Mouse (Mus musculus) CH12.LX (cell line): ENCODE results near the gene Bub3. TPM values are rescaled to one million over a fixed set of nuclear protein-coding genes. Genes with fewer than 3 reads are reported as not detected.

ENCODE experiments used
- DNase-seq: peaks from one replicate; pipeline ENCODE4 v3.0.0-alpha.2; 2013; ENCODE audit errors: extremely low read depth
- H3K27ac ChIP-seq: 2 replicates; pipeline ENCODE4 v1.5.1; 2012; ENCODE audit warnings: low read depth, mild to moderate bottlenecking, control low read depth, moderate library complexity; ENCODE audit not compliant: insufficient read depth
- H3K27me3 ChIP-seq: replicated peaks from 2 replicates; pipeline ENCODE3; 2012; ENCODE audit warnings: inconsistent platforms
- H3K36me3 ChIP-seq, 2 experiments: replicated peaks in 1 of 2; 2 replicates each; pipeline versions ENCODE3 to v1.6.1; 2012; ENCODE audit warnings: inconsistent platforms in 1 of 2, low read length in 1 of 2, mild to moderate bottlenecking in 1 of 2, mixed read lengths in 1 of 2, moderate library complexity in 1 of 2; ENCODE audit not compliant: control insufficient read depth in 1 of 2, insufficient read depth in 1 of 2
- H3K4me1 ChIP-seq, 2 experiments: 2 replicates each; pipeline ENCODE4 v1.6.1; 2012; ENCODE audit warnings: inconsistent platforms in 1 of 2, moderate library complexity in 1 of 2; ENCODE audit not compliant: insufficient read depth in 2 of 2, control insufficient read depth in 1 of 2
- H3K4me2 ChIP-seq: 2 replicates; pipeline ENCODE4 v1.6.1; 2012; ENCODE audit warnings: low read depth, mild to moderate bottlenecking, control low read depth; ENCODE audit not compliant: poor library complexity, insufficient read depth, severe bottlenecking
- H3K4me3 ChIP-seq, 3 experiments: fragments of 150-350 bp in 1 of 3; sonication (generic) in 1 of 3; replicated peaks in 1 of 3; 2 replicates each; pipeline versions ENCODE3 to v1.5.1; 2011 to 2012; ENCODE audit warnings: low read depth in 2 of 3, low read length in 2 of 3, mild to moderate bottlenecking in 2 of 3, moderate library complexity in 2 of 3, control low read depth in 1 of 3, improper control_type of control experiment in 1 of 3, inconsistent platforms in 1 of 3, mixed read lengths in 1 of 3; ENCODE audit not compliant: poor library complexity in 1 of 3
- H3K79me2 ChIP-seq: replicated peaks from 2 replicates; pipeline ENCODE4 v1.6.1; 2012; ENCODE audit warnings: mild to moderate bottlenecking, moderate library complexity; ENCODE audit not compliant: control insufficient read depth, poor library complexity, insufficient read depth, severe bottlenecking; ENCODE audit errors: extremely low read depth
- H3K9ac ChIP-seq: 2 replicates; pipeline ENCODE4 v1.6.1; 2012; ENCODE audit warnings: low read depth, mild to moderate bottlenecking, control low read depth, moderate library complexity; ENCODE audit not compliant: insufficient read depth
- H3K9me3 ChIP-seq: replicated peaks from 2 replicates; pipeline ENCODE3; 2012; ENCODE audit warnings: low read length, inconsistent platforms, mixed read lengths
- CHD1 ChIP-seq: IDR thresholded peaks from 2 replicates; pipeline ENCODE4 v1.6.1; 2012; ENCODE audit warnings: low read depth, low read length, improper control_type of control experiment, inconsistent platforms
- CHD2 ChIP-seq: IDR thresholded peaks from 2 replicates; pipeline ENCODE4 v1.6.1; 2011; ENCODE audit warnings: low read length, improper control_type of control experiment
- CTCF ChIP-seq, 2 experiments: IDR thresholded peaks in 1 of 2; conservative IDR thresholded peaks in 1 of 2; 2 replicates each; pipeline ENCODE4 v1.5.1; 2011 to 2012; ENCODE audit warnings: low read depth in 2 of 2, low read length in 2 of 2, improper control_type of control experiment in 1 of 2, inconsistent platforms in 1 of 2, mild to moderate bottlenecking in 1 of 2, moderate library complexity in 1 of 2
- ELF1 ChIP-seq: IDR thresholded peaks from 2 replicates; pipeline ENCODE4 v1.6.1; 2014; ENCODE audit warnings: low read depth, mild to moderate bottlenecking, inconsistent platforms, low read length, improper control_type of control experiment
- ETS1 ChIP-seq: conservative IDR thresholded peaks from 2 replicates; pipeline ENCODE4 v1.6.1; 2012; ENCODE audit warnings: low read depth, mild to moderate bottlenecking, inconsistent platforms, low read length, improper control_type of control experiment, moderate library complexity
- GABPA ChIP-seq: IDR thresholded peaks from 2 replicates; pipeline ENCODE4 v1.6.1; 2012; ENCODE audit warnings: low read depth, low read length, improper control_type of control experiment, inconsistent platforms; ENCODE audit not compliant: insufficient replicate concordance
- HCFC1 ChIP-seq: IDR thresholded peaks from 2 replicates; pipeline ENCODE4 v1.6.1; 2012; ENCODE audit warnings: low read depth, mild to moderate bottlenecking, inconsistent platforms, low read length, improper control_type of control experiment
- IRF4 ChIP-seq: IDR thresholded peaks from 2 replicates; pipeline ENCODE4 v1.6.1; 2014; ENCODE audit warnings: low read depth, mild to moderate bottlenecking, inconsistent platforms, low read length, improper control_type of control experiment
- JUN ChIP-seq: IDR thresholded peaks from 2 replicates; pipeline ENCODE4 v1.6.1; 2011; ENCODE audit warnings: low read depth, mild to moderate bottlenecking, low read length, improper control_type of control experiment, moderate library complexity; ENCODE audit not compliant: insufficient read depth
- JUND ChIP-seq: conservative IDR thresholded peaks from 2 replicates; pipeline ENCODE4 v1.6.1; 2011; ENCODE audit warnings: low read depth, low read length, improper control_type of control experiment
- MAFK ChIP-seq: IDR thresholded peaks from 2 replicates; pipeline ENCODE4 v1.6.1; 2011; ENCODE audit warnings: low read length, improper control_type of control experiment; ENCODE audit not compliant: insufficient replicate concordance
- MEF2A ChIP-seq: IDR thresholded peaks from 2 replicates; pipeline ENCODE4 v1.6.1; 2014; ENCODE audit warnings: low read depth, mild to moderate bottlenecking, inconsistent platforms, low read length, improper control_type of control experiment, borderline replicate concordance
- MYC ChIP-seq: IDR thresholded peaks from 2 replicates; pipeline ENCODE4 v1.6.1; 2011; ENCODE audit warnings: low read depth, mild to moderate bottlenecking, improper control_type of control experiment, low read length
- NELFE ChIP-seq: IDR thresholded peaks from 2 replicates; pipeline ENCODE4 v1.6.1; 2011; ENCODE audit warnings: low read depth, low read length, improper control_type of control experiment
- NRF1 ChIP-seq: IDR thresholded peaks from 2 replicates; pipeline ENCODE4 v1.6.1; 2014; ENCODE audit warnings: low read depth, mild to moderate bottlenecking, inconsistent platforms, low read length, improper control_type of control experiment, moderate library complexity
- PAX5 ChIP-seq: IDR thresholded peaks from 2 replicates; pipeline ENCODE4 v1.6.1; 2012; ENCODE audit warnings: low read length, inconsistent platforms, mixed read lengths
- RAD21 ChIP-seq: IDR thresholded peaks from 2 replicates; pipeline ENCODE4 v1.6.1; 2011; ENCODE audit warnings: low read depth, mild to moderate bottlenecking, low read length, improper control_type of control experiment, moderate library complexity
- RCOR1 ChIP-seq: conservative IDR thresholded peaks from 2 replicates; pipeline ENCODE4 v1.6.1; 2012; ENCODE audit warnings: low read depth, mild to moderate bottlenecking, inconsistent platforms, low read length, improper control_type of control experiment
- SIN3A ChIP-seq: IDR thresholded peaks from 2 replicates; pipeline ENCODE4 v1.6.1; 2012; ENCODE audit warnings: low read length, improper control_type of control experiment, inconsistent platforms
- SMC3 ChIP-seq: IDR thresholded peaks from 2 replicates; pipeline ENCODE4 v1.6.1; 2011; ENCODE audit warnings: low read depth, low read length, improper control_type of control experiment
- TBP ChIP-seq: conservative IDR thresholded peaks from 2 replicates; pipeline ENCODE4 v1.6.1; 2011; ENCODE audit warnings: low read depth, low read length, improper control_type of control experiment
- UBTF ChIP-seq: IDR thresholded peaks from 2 replicates; pipeline ENCODE4 v1.6.1; 2012; ENCODE audit warnings: low read depth, mild to moderate bottlenecking, inconsistent platforms, low read length, improper control_type of control experiment, moderate library complexity
- USF2 ChIP-seq: conservative IDR thresholded peaks from 2 replicates; pipeline ENCODE4 v1.6.1; 2011; ENCODE audit warnings: low read depth, low read length, improper control_type of control experiment
- ZC3H11A ChIP-seq: IDR thresholded peaks from 2 replicates; pipeline ENCODE4 v1.6.1; 2012; ENCODE audit warnings: low read depth, mild to moderate bottlenecking, inconsistent platforms, low read length, improper control_type of control experiment
- ZNF384 ChIP-seq: IDR thresholded peaks from 2 replicates; pipeline ENCODE4 v1.6.1; 2012; ENCODE audit warnings: low read depth, low read length, improper control_type of control experiment, inconsistent platforms
- dilution Hi-C: fragments of 300-500 bp; cut with MboI; formaldehyde crosslinking; loops from 2 replicates; pipeline ENCODE4 v1.14.3; 2020; ENCODE audit warnings: low sequenced_read_pairs; ENCODE audit not compliant: extremely low pct_unique_long_range_greater_than_20kb, extremely low pct_ligation_motif_present
- in situ Hi-C: fragments of 300-500 bp; cut with MboI; formaldehyde crosslinking; loops from 3 replicates; pipeline ENCODE4 v1.14.3; 2019; ENCODE audit warnings: low sequenced_read_pairs, low pct_ligation_motif_present, low pct_unique_long_range_greater_than_20kb, mixed read lengths
- polyA plus RNA-seq: library from polyadenylated mRNA; unstranded; fragments of >175 nt; gene quantifications from 2 replicates; pipeline ENCODE4 v1.2.1, GENCODE M21; 2012; ENCODE audit warnings: low read depth; ENCODE audit not compliant: insufficient read length
- total RNA-seq, 2 experiments: library from RNA; depleted of rRNA; stranded (reverse); fragments of 300-350 nt in 1 of 2; fragments of >200 nt in 1 of 2; gene quantifications; 2 replicates each; pipeline ENCODE4 v1.2.3; 2012 to 2014

Gene Bub3
- total and polyA plus RNA-seq, 3 experiments: 159 to 250 (median 161) TPM

DNA sequence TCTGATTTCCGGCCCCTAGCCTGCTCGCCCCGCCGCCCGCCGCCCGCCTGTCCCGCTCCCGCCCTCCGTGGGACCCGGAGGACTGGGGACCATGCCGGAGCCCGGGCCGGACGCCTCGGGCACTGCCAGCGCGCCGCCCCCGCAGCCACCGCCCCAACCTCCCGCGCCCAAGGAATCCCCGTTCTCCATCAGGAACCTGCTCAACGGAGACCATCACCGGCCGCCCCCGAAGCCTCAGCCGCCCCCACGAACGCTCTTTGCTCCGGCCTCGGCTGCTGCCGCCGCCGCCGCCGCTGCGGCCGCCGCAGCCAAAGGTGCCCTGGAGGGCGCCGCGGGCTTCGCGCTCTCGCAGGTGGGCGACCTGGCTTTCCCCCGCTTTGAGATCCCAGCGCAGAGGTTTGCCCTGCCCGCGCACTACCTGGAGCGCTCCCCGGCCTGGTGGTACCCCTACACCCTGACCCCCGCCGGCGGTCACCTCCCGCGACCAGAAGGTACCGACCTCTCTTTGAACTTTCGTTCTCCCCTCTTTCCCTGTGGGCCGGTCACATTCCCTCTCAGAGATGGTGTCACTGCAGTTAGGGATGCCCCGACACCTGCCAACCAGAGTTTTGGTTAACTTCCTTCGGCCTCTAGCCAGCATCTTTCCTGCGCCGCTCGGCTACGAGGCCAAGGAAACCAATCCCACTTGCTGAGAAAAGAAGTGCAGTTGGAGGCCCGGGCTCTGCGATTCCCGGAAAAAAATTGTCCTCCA, 17.0 kb upstream of the Bub3 start:
- Histone ChIP-seq H3K9ac (0 out of 2 replicates have a peak overlapping the region, but pooled peaks have one; percentile 20), H3K27me3 (peaks cover 42% of the 10 kb centered on the region), H3K9me3 (peaks cover 34% of the 10 kb centered on the region), H3K4me2 (peak overlapping the region; percentile 14), H3K4me3 (peak overlapping the region in 1 of 3 experiments; percentile 47), H3K27ac (no peak overlapping the region), H3K4me1 (peaks cover 0 to 3% of the 10 kb centered on the region in 2 experiments; a peak in 1 of 4 replicates), H3K79me2 (no peaks in the 10 kb centered on the region), H3K36me3 (no peaks in the 10 kb centered on the region)
- dilution Hi-C loops: no loop called here
- DNase-seq: no peak
- in situ Hi-C loops: loop anchor here (25.0 kb wide), 1 partner anchor 244 kb away; no protein-coding TSS in a partner anchor
- TF ChIP-seq HCFC1 (no peak), SMC3 (no peak), PAX5 (no peak), TBP (no peak), MEF2A (no peak), MAFK (no peak), MYC (no peak), SIN3A (no peak), NELFE (no peak), GABPA (no peak), RCOR1 (no peak), JUND (no peak), CTCF (conservative IDR thresholded peaks at IDR 0.05 in 1 of 2, IDR thresholded peaks at IDR 0.05 in 1 of 2; ENCODE audit: low read depth in 2 of 2, low read length in 2 of 2) (no peak), RAD21 (no peak), NRF1 (no peak)

DNA sequence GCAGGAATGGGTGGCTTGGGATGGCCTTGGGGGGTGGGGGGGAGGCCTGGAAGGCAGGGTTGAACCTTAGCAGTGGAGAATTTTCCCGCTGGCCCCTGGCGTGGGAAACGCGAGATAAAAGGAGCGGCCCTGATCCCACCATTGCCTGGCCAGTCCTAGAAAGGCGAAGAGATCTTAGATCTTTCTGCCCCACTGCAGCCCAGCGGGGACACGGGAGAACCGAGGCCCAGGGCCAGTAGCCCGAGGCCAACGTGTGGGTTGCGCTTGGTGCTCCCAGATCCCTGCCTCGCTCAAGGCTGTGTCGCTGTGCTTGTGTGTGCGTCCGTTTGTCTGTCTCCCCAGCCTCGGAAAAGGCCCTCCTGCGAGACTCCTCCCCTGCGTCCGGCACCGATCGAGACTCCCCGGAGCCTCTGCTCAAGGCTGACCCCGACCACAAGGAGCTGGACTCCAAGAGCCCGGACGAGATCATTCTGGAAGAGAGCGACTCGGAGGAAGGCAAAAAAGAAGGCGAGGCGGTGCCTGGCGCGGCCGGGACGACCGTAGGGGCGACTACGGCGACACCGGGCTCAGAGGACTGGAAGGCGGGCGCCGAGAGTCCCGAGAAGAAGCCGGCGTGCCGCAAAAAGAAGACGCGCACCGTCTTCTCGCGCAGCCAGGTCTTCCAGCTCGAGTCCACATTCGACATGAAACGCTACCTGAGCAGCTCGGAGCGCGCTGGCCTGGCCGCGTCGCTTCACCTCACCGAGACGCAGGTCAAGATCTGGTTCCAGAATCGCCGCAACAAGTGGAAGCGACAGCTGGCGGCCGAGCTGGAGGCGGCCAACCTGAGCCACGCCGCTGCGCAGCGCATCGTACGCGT, 16.2 kb upstream of the Bub3 start:
- Histone ChIP-seq H3K4me2 (peak overlapping the region; percentile 7; the same call in 1 of the 2 replicates), H3K4me3 (no peak overlapping the region), H3K36me3 (no peaks in the 10 kb centered on the region), H3K9ac (no peak overlapping the region), H3K9me3 (peaks cover 34% of the 10 kb centered on the region), H3K27me3 (peaks cover 42% of the 10 kb centered on the region), H3K27ac (no peak overlapping the region), H3K79me2 (no peaks in the 10 kb centered on the region), H3K4me1 (peaks cover 0 to 3% of the 10 kb centered on the region in 2 experiments; a peak in 1 of 4 replicates)
- TF ChIP-seq HCFC1 (no peak), TBP (no peak), CHD2 (no peak), ZC3H11A (no peak), JUN (no peak), SMC3 (no peak), IRF4 (no peak), ZNF384 (no peak), NRF1 (no peak), JUND (no peak), UBTF (no peak), GABPA (no peak), PAX5 (no peak), RCOR1 (no peak), ELF1 (no peak), MYC (no peak), CHD1 (no peak), RAD21 (no peak), ETS1 (no peak), USF2 (no peak)
- dilution Hi-C loops: no loop called here
- in situ Hi-C loops: loop anchor here (25.0 kb wide), 1 partner anchor 243 kb away; no protein-coding TSS in a partner anchor
- no peak for DNase-seq
